Mouse (Mus musculus): Measurements from ENCODE around the gene Bsnd. TPM values are rescaled to one million over a fixed set of nuclear protein-coding genes. Genes with fewer than 3 reads are reported as not detected.

The Bsnd gene
- polyA plus RNA-seq, 1 experiment from 2014 or later = not detected

- 88% methylated on average over 2 of the region's 2 CpGs for WGBS
- ATAC-seq (ENCODE audit: low FRiP score, low TSS enrichment) (no peak), DNase-seq (no peak)
- no peaks in the 10 kb centered on the region for H3K9me3 ChIP-seq (ENCODE audit: control insufficient read depth, low read length)
- H3K36me3 ChIP-seq (ENCODE audit: control insufficient read depth, insufficient read depth, low read length) = no peaks in the 10 kb centered on the region
- no peaks in the 10 kb centered on the region for H3K27me3 ChIP-seq (ENCODE audit: control insufficient read depth, insufficient read depth, low read length)
- no peak overlapping the region for H3K9ac ChIP-seq (replicated peaks; ENCODE audit: low read length)
- no peaks in the 10 kb centered on the region for H3K4me1 ChIP-seq (ENCODE audit: control insufficient read depth, insufficient read depth, low read length)
- H3K4me2 ChIP-seq (ENCODE audit: low read length) = no peak overlapping the region
- no peak overlapping the region for H3K4me3 ChIP-seq (replicated peaks; ENCODE audit: low read depth, low read length)
- no peak overlapping the region for H3K27ac ChIP-seq (replicated peaks; ENCODE audit: low read depth, low read length)
These were observed 32.9 kb upstream of the Bsnd start for GRCm38 (mm10) chr4:106525001-106525400.

- Histone ChIP-seq H3K4me3 (replicated peaks; ENCODE audit: low read depth, low read length) (no peak overlapping the region), H3K4me2 (ENCODE audit: low read length) (no peak overlapping the region), H3K27ac (replicated peaks; ENCODE audit: low read depth, low read length) (no peak overlapping the region), H3K36me3 (ENCODE audit: control insufficient read depth, insufficient read depth, low read length) (no peaks in the 10 kb centered on the region), H3K4me1 (ENCODE audit: control insufficient read depth, insufficient read depth, low read length) (no peaks in the 10 kb centered on the region), H3K9ac (replicated peaks; ENCODE audit: low read length) (no peak overlapping the region), H3K9me3 (ENCODE audit: control insufficient read depth, low read length) (no peaks in the 10 kb centered on the region), H3K27me3 (ENCODE audit: control insufficient read depth, insufficient read depth, low read length) (no peaks in the 10 kb centered on the region)
- WGBS = 75% methylated on average over 2 of the region's 2 CpGs
- DNase-seq = no peak
- no peak for ATAC-seq (ENCODE audit: low FRiP score, low TSS enrichment)
These were observed 32.0 kb upstream of the Bsnd start for GRCm38 (mm10) chr4:106524131-106524530.

GRCm38 (mm10) chr4:106522547-106522946 is 30.5 kb upstream of the Bsnd start:
- Histone ChIP-seq H3K4me1 (ENCODE audit: control insufficient read depth, insufficient read depth, low read length) (no peaks in the 10 kb centered on the region), H3K27ac (replicated peaks; ENCODE audit: low read depth, low read length) (no peak overlapping the region), H3K9me3 (ENCODE audit: control insufficient read depth, low read length) (no peaks in the 10 kb centered on the region), H3K9ac (replicated peaks; ENCODE audit: low read length) (no peak overlapping the region), H3K27me3 (ENCODE audit: control insufficient read depth, insufficient read depth, low read length) (no peaks in the 10 kb centered on the region), H3K36me3 (ENCODE audit: control insufficient read depth, insufficient read depth, low read length) (no peaks in the 10 kb centered on the region), H3K4me3 (replicated peaks; ENCODE audit: low read depth, low read length) (no peak overlapping the region), H3K4me2 (ENCODE audit: low read length) (no peak overlapping the region)
- WGBS = 75% methylated on average over 3 of the region's 3 CpGs
- DNase-seq (no peak), ATAC-seq (ENCODE audit: low FRiP score, low TSS enrichment) (no peak)

DNA sequence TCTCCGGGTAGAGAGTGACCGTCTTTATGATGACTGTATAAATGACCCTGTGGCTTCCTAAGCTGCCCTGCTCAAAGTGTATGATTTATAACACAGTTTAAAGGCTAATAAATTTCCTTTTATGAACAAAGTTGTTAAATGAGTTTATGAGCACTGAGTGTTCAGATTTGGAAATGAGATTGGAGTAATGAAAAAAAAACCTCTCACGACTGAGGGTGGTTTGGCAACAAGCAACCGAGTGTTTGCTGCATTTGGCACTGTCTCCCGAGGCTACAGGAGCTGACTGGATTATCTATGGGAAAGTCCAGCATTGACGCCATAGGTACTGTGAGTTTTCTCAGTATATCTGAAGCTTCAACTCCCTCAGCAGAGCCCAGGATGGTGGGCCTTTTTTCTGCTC is 22.5 kb upstream of the Bsnd start:
- ATAC-seq (ENCODE audit: low FRiP score, low TSS enrichment) (no peak), DNase-seq (no peak)
- no peaks in the 10 kb centered on the region for H3K4me1 ChIP-seq (ENCODE audit: control insufficient read depth, insufficient read depth, low read length)
- no peak overlapping the region for H3K4me2 ChIP-seq (ENCODE audit: low read length)
- no peaks in the 10 kb centered on the region for H3K36me3 ChIP-seq (ENCODE audit: control insufficient read depth, insufficient read depth, low read length)
- H3K27me3 ChIP-seq (ENCODE audit: control insufficient read depth, insufficient read depth, low read length) = no peaks in the 10 kb centered on the region
- no peak overlapping the region for H3K4me3 ChIP-seq (replicated peaks; ENCODE audit: low read depth, low read length)
- no peak overlapping the region for H3K27ac ChIP-seq (replicated peaks; ENCODE audit: low read depth, low read length)
- H3K9me3 ChIP-seq (ENCODE audit: control insufficient read depth, low read length) = no peaks in the 10 kb centered on the region
- WGBS = 80% methylated on average over 6 of the region's 6 CpGs
- no peak overlapping the region for H3K9ac ChIP-seq (replicated peaks; ENCODE audit: low read length)

GRCm38 (mm10) chr4:106509888-106510287 is 17.8 kb upstream of the Bsnd start:
- DNase-seq = no peak
- Histone ChIP-seq H3K9me3 (ENCODE audit: control insufficient read depth, low read length) (no peaks in the 10 kb centered on the region), H3K27me3 (ENCODE audit: control insufficient read depth, insufficient read depth, low read length) (no peaks in the 10 kb centered on the region), H3K27ac (replicated peaks; ENCODE audit: low read depth, low read length) (no peak overlapping the region), H3K4me2 (ENCODE audit: low read length) (no peak overlapping the region), H3K4me1 (ENCODE audit: control insufficient read depth, insufficient read depth, low read length) (no peaks in the 10 kb centered on the region), H3K9ac (replicated peaks; ENCODE audit: low read length) (no peak overlapping the region), H3K4me3 (replicated peaks; ENCODE audit: low read depth, low read length) (no peak overlapping the region), H3K36me3 (ENCODE audit: control insufficient read depth, insufficient read depth, low read length) (no peaks in the 10 kb centered on the region)
- no peak for ATAC-seq (ENCODE audit: low FRiP score, low TSS enrichment)
- WGBS = 84% methylated on average over 4 of the region's 4 CpGs

DNA sequence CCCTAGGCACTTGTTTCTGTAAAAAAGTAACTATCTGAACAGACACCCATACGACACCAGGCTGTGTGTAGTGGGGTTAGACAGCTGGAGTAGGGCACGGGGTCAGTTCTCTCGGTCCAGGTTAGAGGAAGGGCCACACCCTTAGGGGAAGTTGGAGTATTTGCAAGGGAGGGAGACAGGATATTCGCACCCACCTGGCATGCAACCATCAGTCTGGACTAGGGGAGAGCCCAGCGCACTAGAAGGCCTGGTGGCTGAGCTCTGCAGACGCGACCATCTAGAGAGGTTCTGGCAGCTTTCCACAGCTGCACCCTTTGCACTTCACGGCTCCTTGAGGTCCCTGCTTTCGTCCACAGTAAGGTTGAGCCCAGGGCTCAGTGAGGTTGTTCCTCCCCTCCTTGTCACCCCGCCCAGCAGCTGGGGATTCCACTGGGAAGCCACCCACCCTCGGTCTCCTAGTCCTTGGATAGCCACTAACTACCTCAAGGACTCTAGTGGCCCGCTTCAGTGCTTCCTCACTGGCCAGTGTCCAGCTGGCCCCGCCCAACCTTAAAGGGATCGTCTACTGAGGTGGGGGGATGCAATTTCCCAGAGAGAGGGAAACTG is 13.5 kb upstream of the Bsnd start:
- Histone ChIP-seq H3K4me3 (replicated peaks; ENCODE audit: low read depth, low read length) (no peak overlapping the region), H3K4me1 (ENCODE audit: control insufficient read depth, insufficient read depth, low read length) (no peaks in the 10 kb centered on the region), H3K36me3 (ENCODE audit: control insufficient read depth, insufficient read depth, low read length) (no peaks in the 10 kb centered on the region), H3K9ac (replicated peaks; ENCODE audit: low read length) (no peak overlapping the region), H3K27me3 (ENCODE audit: control insufficient read depth, insufficient read depth, low read length) (no peaks in the 10 kb centered on the region), H3K9me3 (ENCODE audit: control insufficient read depth, low read length) (no peaks in the 10 kb centered on the region), H3K4me2 (ENCODE audit: low read length) (no peak overlapping the region), H3K27ac (replicated peaks; ENCODE audit: low read depth, low read length) (no peak overlapping the region)
- ATAC-seq (ENCODE audit: low FRiP score, low TSS enrichment) (no peak), DNase-seq (no peak)
- 80% methylated on average over 14 of the region's 14 CpGs for WGBS

GRCm38 (mm10) chr4:106503578-106503977 is 11.5 kb upstream of the Bsnd start:
- no peak for ATAC-seq (ENCODE audit: low FRiP score, low TSS enrichment)

DNA sequence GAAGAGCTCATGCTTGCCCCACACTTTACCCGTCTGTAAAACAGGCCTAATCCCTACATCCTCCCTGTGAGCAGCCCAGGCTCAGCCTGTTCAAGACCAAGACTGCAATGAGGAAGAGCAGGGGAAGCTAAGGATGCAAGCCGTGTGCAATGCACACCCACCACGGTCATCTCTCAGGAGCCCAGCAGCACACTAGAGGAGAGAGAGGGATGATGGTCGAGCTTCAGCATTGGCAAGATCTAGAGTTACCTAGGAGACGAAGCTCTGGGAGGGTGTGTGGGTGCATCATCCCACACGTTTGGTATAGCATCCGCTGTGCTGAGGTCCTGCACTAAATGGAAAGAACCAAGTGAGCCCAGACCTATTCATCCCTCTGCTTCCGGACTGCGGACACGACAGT is 8.0 kb upstream of the Bsnd start:
- DNase-seq (no peak), ATAC-seq (ENCODE audit: low FRiP score, low TSS enrichment) (no peak)
- no peak overlapping the region for H3K4me2 ChIP-seq (ENCODE audit: low read length)
- 0 out of 2 replicates have a peak, but pooled peaks cover 5% of the 10 kb centered on the region for H3K4me1 ChIP-seq (ENCODE audit: control insufficient read depth, insufficient read depth, low read length)
- no peaks in the 10 kb centered on the region for H3K27me3 ChIP-seq (ENCODE audit: control insufficient read depth, insufficient read depth, low read length)
- no peak overlapping the region for H3K9ac ChIP-seq (replicated peaks; ENCODE audit: low read length)
- H3K4me3 ChIP-seq (replicated peaks; ENCODE audit: low read depth, low read length) = no peak overlapping the region
- no peak overlapping the region for H3K27ac ChIP-seq (replicated peaks; ENCODE audit: low read depth, low read length)
- H3K36me3 ChIP-seq (ENCODE audit: control insufficient read depth, insufficient read depth, low read length) = no peaks in the 10 kb centered on the region
- H3K9me3 ChIP-seq (ENCODE audit: control insufficient read depth, low read length) = no peaks in the 10 kb centered on the region
- WGBS = 77% methylated on average over 10 of the region's 10 CpGs

More at GRCm38 (mm10) chr4:106503578-106503977, 11.5 kb upstream of the Bsnd start:
- no peak overlapping the region for H3K4me3 ChIP-seq (replicated peaks; ENCODE audit: low read depth, low read length)
- 86% methylated on average over 3 of the region's 3 CpGs for WGBS
- no peak for DNase-seq
- no peak overlapping the region for H3K4me2 ChIP-seq (ENCODE audit: low read length)
- H3K36me3 ChIP-seq (ENCODE audit: control insufficient read depth, insufficient read depth, low read length) = no peaks in the 10 kb centered on the region
- no peak overlapping the region for H3K9ac ChIP-seq (replicated peaks; ENCODE audit: low read length)
- H3K27ac ChIP-seq (replicated peaks; ENCODE audit: low read depth, low read length) = no peak overlapping the region
- no peaks in the 10 kb centered on the region for H3K27me3 ChIP-seq (ENCODE audit: control insufficient read depth, insufficient read depth, low read length)
- H3K9me3 ChIP-seq (ENCODE audit: control insufficient read depth, low read length) = no peaks in the 10 kb centered on the region
- H3K4me1 ChIP-seq (ENCODE audit: control insufficient read depth, insufficient read depth, low read length) = 0 out of 2 replicates have a peak, but pooled peaks cover 5% of the 10 kb centered on the region

DNA sequence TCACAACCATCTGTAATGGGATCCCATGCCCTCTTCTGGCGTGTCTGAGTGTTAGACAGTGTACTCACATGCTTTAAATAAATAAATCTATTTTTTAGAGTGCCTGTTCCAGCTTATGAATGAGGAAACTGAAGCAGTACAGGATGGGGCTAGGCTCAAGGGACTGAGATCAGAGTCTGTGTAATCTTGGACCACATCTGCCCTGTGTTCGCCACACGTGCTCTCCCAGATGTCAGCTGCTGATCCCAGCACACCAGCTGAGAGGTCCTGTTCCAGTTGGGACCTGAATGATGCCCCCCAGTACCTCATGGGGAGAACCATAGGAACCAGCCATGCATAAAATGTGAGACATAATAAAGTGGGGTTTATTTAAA is 6.4 kb upstream of the Bsnd start:
- 0 out of 2 replicates have a peak, but pooled peaks cover 5% of the 10 kb centered on the region for H3K4me1 ChIP-seq (ENCODE audit: control insufficient read depth, insufficient read depth, low read length)
- H3K9me3 ChIP-seq (ENCODE audit: control insufficient read depth, low read length) = no peaks in the 10 kb centered on the region
- ATAC-seq (ENCODE audit: low FRiP score, low TSS enrichment) (no peak), DNase-seq (no peak)
- no peak overlapping the region for H3K9ac ChIP-seq (replicated peaks; ENCODE audit: low read length)
- no peak overlapping the region for H3K4me3 ChIP-seq (replicated peaks; ENCODE audit: low read depth, low read length)
- 39% methylated on average over 3 of the region's 3 CpGs for WGBS
- no peak overlapping the region for H3K27ac ChIP-seq (replicated peaks; ENCODE audit: low read depth, low read length)
- H3K4me2 ChIP-seq (ENCODE audit: low read length) = no peak overlapping the region
- no peaks in the 10 kb centered on the region for H3K27me3 ChIP-seq (ENCODE audit: control insufficient read depth, insufficient read depth, low read length)
- no peaks in the 10 kb centered on the region for H3K36me3 ChIP-seq (ENCODE audit: control insufficient read depth, insufficient read depth, low read length)
